Mouse (Mus musculus): ENCODE results near the gene Ccdc42.

GRCm38 (mm10) chr11:68580566-68580965 lies 6.3 kb upstream of the Ccdc42 start:
- no peak for TF ChIP-seq CTCF (IDR thresholded peaks at IDR 0.05; ENCODE audit: extremely low read depth, insufficient read depth, low read length)
- no peak for TF ChIP-seq POLR2A (IDR thresholded peaks at IDR 0.05; ENCODE audit: extremely low read depth, insufficient read depth, low read length)

Measured in cortical plate, adult 2 months (tissue).